Mouse (Mus musculus): ENCODE measurements around the gene Maml3. TPM values are rescaled to one million over a fixed set of nuclear protein-coding genes. Genes with fewer than 3 reads are reported as not detected.

Maml3 gene
- polyA plus RNA-seq, 1 experiment, result 6.2 TPM

GRCm38 (mm10) chr3:51713233-51713632 lies 391.6 kb downstream of the Maml3 start:
- no peak for DNase-seq (ENCODE audit: low read depth)

DNA sequence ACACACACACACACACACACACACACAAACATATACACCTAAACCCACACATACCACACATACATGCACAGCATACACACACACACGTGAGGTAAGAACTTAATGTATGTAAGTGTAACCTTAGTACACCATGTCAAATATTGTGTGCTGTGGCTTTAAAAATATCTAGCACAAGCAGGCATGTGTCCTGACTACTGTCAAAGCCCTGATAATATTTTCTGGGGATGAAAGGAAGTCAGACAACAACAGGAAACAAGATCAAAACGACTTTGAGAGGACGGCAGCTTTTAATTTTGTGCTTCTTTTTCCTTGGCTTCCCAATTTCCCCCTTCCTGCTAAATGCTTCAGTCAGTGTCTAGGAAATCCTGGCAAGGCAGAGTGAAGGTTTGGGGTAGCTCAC lies 392.5 kb downstream of the Maml3 start:
- DNase-seq (ENCODE audit: low read depth), result no peak

- DNase-seq (ENCODE audit: low read depth), result peak; percentile 87
Observed at GRCm38 (mm10) chr3:51708746-51709411, 396.0 kb downstream of the Maml3 start.

GRCm38 (mm10) chr3:51708375-51708745 lies 396.5 kb downstream of the Maml3 start:
- no peak for DNase-seq (ENCODE audit: low read depth)

DNA sequence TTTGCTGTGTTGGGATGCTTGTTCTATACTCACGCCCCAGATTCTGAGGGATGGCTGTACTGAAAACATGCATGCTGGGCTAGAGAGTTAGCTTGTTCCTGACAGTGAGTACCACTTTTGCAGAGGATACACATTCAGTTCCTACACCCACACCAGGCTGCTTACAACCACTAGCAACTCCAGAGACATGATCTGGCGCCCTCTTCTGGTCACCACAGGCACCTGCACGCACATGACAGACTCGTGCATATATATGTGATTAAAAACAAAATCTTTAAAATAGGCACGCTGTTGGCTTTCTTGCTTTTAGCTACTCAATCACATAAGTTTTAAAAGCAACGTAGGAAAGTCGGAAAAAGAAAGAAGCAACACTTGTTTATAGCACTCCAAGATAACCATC lies 399.7 kb downstream of the Maml3 start:
- no peak for DNase-seq (ENCODE audit: low read depth)

- DNase-seq (ENCODE audit: low read depth), result no peak
Observed at GRCm38 (mm10) chr3:51703478-51703877, 401.4 kb downstream of the Maml3 start.

- DNase-seq (ENCODE audit: low read depth), result no peak
Observed at GRCm38 (mm10) chr3:51702701-51703286, 402.1 kb downstream of the Maml3 start.

DNA sequence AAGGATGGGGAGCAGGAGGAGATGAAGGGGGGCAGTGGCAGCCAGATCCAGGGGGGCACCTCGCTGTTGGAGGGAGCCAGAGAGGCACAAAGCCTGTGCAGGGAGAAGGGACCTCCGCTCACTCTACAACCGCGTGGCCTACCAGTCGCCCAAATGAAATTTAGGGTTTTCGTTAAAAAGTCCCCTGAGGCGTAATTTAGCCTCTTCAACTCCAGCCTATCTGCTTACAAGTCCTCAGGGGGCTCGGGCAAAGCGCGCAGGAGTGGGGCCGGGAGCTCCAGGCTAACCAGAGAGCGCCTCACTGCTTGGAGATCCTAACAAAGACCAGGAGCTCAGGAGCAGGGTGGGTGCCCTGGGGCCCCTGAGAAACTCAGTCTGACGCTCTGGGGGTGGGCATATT lies 402.9 kb downstream of the Maml3 start:
- no peak for DNase-seq (ENCODE audit: low read depth)

GRCm38 (mm10) chr3:51701281-51701751 lies 403.6 kb downstream of the Maml3 start:
- DNase-seq (ENCODE audit: low read depth), result no peak

DNA sequence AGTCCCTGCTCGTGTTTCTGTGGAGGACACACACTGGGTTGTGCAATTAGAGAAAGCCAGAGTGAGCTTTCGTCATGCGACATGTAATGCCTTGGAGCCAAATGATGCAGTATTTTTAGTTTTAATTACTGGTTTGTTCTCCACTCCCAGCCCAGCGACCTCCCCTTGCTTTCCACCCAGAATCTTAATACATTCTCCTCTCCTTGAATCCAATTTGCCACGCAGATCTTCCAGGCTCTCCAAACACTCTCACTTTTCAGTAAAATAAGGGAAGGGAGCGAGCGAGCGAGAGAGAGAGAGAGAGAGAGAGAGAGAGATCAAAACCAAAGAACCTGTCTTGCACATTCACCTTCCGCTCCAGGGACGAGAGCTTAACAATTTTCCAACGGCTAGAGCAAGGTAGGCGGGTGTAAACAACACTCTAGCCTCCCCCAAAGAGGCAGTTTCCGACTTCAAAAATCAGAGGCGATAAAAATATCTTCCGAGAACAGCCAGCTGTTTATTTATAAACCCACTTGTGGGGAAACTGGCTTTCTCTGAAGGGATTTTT lies 404.1 kb downstream of the Maml3 start:
- DNase-seq (ENCODE audit: low read depth), result peak; percentile 55

- DNase-seq (ENCODE audit: low read depth), result no peak
Observed at GRCm38 (mm10) chr3:51700123-51700522, 404.8 kb downstream of the Maml3 start.

DNA sequence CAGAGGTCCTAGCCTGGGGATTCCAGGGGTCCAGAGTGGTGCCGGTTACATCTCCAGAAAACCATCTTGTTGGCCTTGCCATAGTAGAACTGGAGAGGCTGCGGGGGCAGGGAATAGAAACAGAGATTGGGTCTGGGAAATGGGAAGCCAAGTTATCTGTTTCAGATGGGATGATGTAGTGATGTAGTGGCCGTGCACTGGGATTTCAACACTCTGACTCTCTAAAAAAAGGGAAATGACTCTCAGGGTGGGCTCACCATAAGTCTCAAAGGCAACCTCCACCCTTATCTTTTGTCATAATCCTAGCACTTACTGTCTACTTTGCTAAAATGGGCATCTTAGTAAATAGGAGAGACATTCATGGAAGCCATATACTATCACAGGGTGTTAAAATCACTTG lies 406.9 kb downstream of the Maml3 start:
- no peak for DNase-seq (ENCODE audit: low read depth)

DNA sequence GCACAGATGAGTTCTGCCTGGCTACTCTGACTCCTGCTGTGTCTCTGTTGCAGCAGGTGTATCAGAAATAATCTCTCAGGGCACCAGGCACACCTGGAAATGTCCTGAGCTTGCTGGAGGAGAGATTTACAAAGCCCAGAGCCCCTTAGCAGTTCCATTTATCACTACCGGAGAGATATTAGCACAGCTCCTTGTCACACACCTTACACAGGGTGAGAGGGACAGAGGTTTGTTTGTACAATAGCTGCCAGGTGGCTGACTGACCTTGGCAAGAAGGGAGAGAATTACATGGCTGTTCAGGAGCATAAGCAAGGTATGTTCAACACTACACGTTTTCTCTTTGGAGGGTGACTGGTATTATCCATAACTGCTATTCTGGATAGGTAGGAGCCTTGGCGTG lies 409.2 kb downstream of the Maml3 start:
- no peak for DNase-seq (ENCODE audit: low read depth)

GRCm38 (mm10) chr3:51694576-51694975 lies 410.3 kb downstream of the Maml3 start:
- DNase-seq (ENCODE audit: low read depth), result no peak

- no peak for DNase-seq (ENCODE audit: low read depth)
Observed at GRCm38 (mm10) chr3:51693196-51693595, 411.7 kb downstream of the Maml3 start.

DNA sequence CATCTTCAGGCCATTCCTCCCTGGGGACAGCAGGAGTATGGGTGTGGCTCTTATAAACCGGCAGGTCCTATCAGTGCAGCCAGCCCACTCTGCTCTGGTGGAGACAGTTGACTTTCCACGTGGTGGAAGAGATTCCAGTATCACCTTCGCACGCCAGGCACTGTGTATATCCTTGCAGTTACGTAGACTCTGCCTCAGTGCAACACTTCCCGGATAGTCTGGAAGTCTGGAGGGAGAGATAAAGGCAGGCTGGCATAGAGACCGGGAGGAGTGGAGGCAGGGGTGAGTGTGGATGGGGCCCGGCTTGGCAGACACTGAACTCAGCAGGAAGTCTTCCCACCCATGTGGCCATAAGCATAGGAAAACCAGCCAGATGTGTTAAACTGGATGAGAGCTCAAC lies 416.2 kb downstream of the Maml3 start:
- no peak for DNase-seq (ENCODE audit: low read depth)

DNA sequence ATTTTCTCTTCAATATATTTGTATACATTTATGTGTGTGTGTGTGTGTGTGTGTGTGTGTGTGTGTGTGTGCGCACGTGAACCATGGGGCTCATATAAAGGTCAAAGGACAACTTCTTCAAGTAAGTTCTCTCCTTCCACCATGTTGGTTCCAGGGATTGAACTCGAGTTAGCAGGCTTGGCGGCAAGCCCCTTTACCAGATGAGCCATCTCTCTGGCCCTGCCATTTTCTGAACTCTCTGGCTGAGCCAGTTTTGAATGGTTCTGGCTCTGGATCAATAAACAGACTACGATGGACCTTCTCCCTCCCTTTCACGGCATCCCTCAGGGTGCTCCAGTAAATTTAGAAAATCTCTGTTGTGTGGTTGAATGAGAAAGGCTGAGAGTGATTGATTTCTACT lies 418.1 kb downstream of the Maml3 start:
- DNase-seq (ENCODE audit: low read depth), result no peak

GRCm38 (mm10) chr3:51686316-51686715 lies 418.6 kb downstream of the Maml3 start:
- DNase-seq (ENCODE audit: low read depth), result peak; percentile 19

- DNase-seq (ENCODE audit: low read depth), result no peak
Observed at GRCm38 (mm10) chr3:51685539-51685938, 419.3 kb downstream of the Maml3 start.

- no peak for DNase-seq (ENCODE audit: low read depth)
Observed at GRCm38 (mm10) chr3:51674963-51675362, 429.9 kb downstream of the Maml3 start.

DNA sequence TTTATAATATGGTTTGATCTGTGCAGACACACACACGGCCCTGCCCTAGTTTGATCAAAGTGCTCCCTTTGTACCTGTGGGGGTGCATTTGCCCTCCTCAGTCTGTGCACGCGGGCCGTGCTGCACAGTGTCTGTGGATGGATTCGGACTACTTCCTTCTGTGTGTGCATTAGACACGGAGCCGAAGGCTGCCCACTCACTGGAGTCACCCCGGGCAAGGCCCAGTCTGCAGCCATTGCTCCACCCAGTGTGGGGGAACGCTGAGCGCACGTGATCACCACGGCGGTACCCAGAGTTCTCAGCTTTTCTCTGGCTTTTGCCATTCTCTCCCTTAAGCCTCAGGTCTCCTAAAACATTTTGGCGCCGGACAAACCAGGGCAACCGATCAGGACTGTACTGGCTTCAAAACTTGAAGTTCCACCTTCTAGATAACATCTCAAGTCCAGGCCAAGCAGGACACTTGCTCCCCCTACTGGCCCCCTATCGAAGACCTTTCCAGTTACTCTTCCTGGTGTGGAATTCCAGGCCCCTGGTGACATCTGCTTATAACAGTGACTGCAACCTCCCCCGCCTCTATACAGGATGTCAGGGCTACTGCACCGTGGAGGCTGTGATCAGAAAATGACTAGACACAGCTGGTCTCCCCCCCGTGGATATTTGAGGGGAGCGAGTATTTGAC lies 431.3 kb downstream of the Maml3 start:
- DNase-seq (ENCODE audit: low read depth), result no peak

DNA sequence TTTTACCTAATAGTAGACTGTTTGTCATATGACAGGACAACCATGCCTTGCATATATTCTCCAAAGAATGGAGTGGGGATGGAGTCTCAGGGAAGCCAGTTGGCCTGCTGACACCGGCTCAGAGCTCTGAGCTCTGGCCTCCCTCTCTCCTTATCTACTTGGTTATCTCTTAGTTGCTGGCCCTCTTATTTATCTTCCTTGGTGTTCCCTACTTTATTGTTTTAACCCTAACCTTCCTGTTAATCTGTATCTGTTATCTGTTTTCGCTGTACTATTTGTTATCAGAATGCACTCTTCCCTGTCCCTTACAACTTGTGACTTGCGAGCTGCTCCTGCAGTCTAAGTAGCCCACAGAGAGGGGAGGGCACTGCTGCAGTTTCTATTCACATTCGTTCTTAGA lies 432.2 kb downstream of the Maml3 start:
- DNase-seq (ENCODE audit: low read depth), result no peak

GRCm38 (mm10) chr3:51671071-51671469 lies 433.8 kb downstream of the Maml3 start:
- no peak for DNase-seq (ENCODE audit: low read depth)

Data from gonadal fat pad, adult 2 months (tissue).